Mouse (Mus musculus): Measurements from ENCODE around the gene Erlec1. TPM values are rescaled to one million over a fixed set of nuclear protein-coding genes. Genes with fewer than 3 reads are reported as not detected.

Erlec1 gene
- polyA plus RNA-seq, 1 experiment from 2014 or later: 11.4 TPM

GRCm38 (mm10) chr11:30943522-30943921, 10.6 kb downstream of the Erlec1 start:
- H3K36me3 ChIP-seq: peaks cover 65% of the 10 kb centered on the region
- H3K4me1 ChIP-seq: no peaks in the 10 kb centered on the region
- no peaks in the 10 kb centered on the region for H3K9me3 ChIP-seq
- WGBS: 97% methylated on average over 2 of the region's 2 CpGs
- no peaks in the 10 kb centered on the region for H3K27me3 ChIP-seq
- H3K9ac ChIP-seq (replicated peaks): no peak overlapping the region
- no peak overlapping the region for H3K4me2 ChIP-seq (replicated peaks)
- ATAC-seq (ENCODE audit: low FRiP score, low read depth): no peak
- no peak overlapping the region for H3K27ac ChIP-seq (replicated peaks)
- no peak overlapping the region for H3K4me3 ChIP-seq

GRCm38 (mm10) chr11:30928498-30928897, 25.6 kb downstream of the Erlec1 start:
- H3K4me3 ChIP-seq: no peak overlapping the region
- H3K4me2 ChIP-seq (replicated peaks): no peak overlapping the region
- H3K9me3 ChIP-seq: no peaks in the 10 kb centered on the region
- H3K36me3 ChIP-seq: peaks cover 37% of the 10 kb centered on the region
- 100% methylated on average over 1 of the region's 1 CpGs for whole genome bisulfite sequencing
- H3K27ac ChIP-seq (replicated peaks): no peak overlapping the region
- H3K4me1 ChIP-seq: no peaks in the 10 kb centered on the region
- no peak overlapping the region for H3K9ac ChIP-seq (replicated peaks)
- no peaks in the 10 kb centered on the region for H3K27me3 ChIP-seq
- no peak for ATAC-seq (ENCODE audit: low FRiP score, low read depth)

- ATAC-seq (ENCODE audit: low FRiP score, low read depth): no peak
- Histone ChIP-seq H3K4me1 (no peaks in the 10 kb centered on the region), H3K27me3 (no peaks in the 10 kb centered on the region), H3K9me3 (no peaks in the 10 kb centered on the region), H3K4me2 (replicated peaks) (no peak overlapping the region), H3K9ac (replicated peaks) (no peak overlapping the region), H3K4me3 (no peak overlapping the region), H3K36me3 (peaks cover 41% of the 10 kb centered on the region), H3K27ac (replicated peaks) (no peak overlapping the region)
These were observed 26.1 kb downstream of the Erlec1 start for GRCm38 (mm10) chr11:30928079-30928478.

- no peak overlapping the region for H3K4me3 ChIP-seq
- no peaks in the 10 kb centered on the region for H3K4me1 ChIP-seq
- WGBS: 89% methylated on average over 3 of the region's 3 CpGs
- no peaks in the 10 kb centered on the region for H3K27me3 ChIP-seq
- no peak overlapping the region for H3K9ac ChIP-seq (replicated peaks)
- no peak overlapping the region for H3K27ac ChIP-seq (replicated peaks)
- H3K9me3 ChIP-seq: no peaks in the 10 kb centered on the region
- no peak for ATAC-seq (ENCODE audit: low FRiP score, low read depth)
- peaks cover 32% of the 10 kb centered on the region for H3K36me3 ChIP-seq
- H3K4me2 ChIP-seq (replicated peaks): no peak overlapping the region
These were observed 30.9 kb downstream of the Erlec1 start for GRCm38 (mm10) chr11:30923283-30923682.

GRCm38 (mm10) chr11:30920641-30921040, 33.5 kb downstream of the Erlec1 start:
- no peaks in the 10 kb centered on the region for H3K4me1 ChIP-seq
- H3K27ac ChIP-seq (replicated peaks): no peak overlapping the region
- H3K9me3 ChIP-seq: no peaks in the 10 kb centered on the region
- H3K4me2 ChIP-seq (replicated peaks): no peak overlapping the region
- no peaks in the 10 kb centered on the region for H3K27me3 ChIP-seq
- no peak for ATAC-seq (ENCODE audit: low FRiP score, low read depth)
- peaks cover 19% of the 10 kb centered on the region for H3K36me3 ChIP-seq
- no peak overlapping the region for H3K9ac ChIP-seq (replicated peaks)
- no peak overlapping the region for H3K4me3 ChIP-seq
- WGBS: 60% methylated on average over 1 of the region's 1 CpGs

GRCm38 (mm10) chr11:30912311-30912710, 41.8 kb downstream of the Erlec1 start:
- ATAC-seq (ENCODE audit: low FRiP score, low read depth): no peak
- Histone ChIP-seq H3K9ac (replicated peaks) (no peak overlapping the region), H3K27ac (replicated peaks) (no peak overlapping the region), H3K27me3 (no peaks in the 10 kb centered on the region), H3K4me3 (no peak overlapping the region), H3K9me3 (no peaks in the 10 kb centered on the region), H3K4me2 (replicated peaks) (no peak overlapping the region), H3K36me3 (no peaks in the 10 kb centered on the region), H3K4me1 (no peaks in the 10 kb centered on the region)
- 96% methylated on average over 3 of the region's 3 CpGs for WGBS

- no peak for ATAC-seq (ENCODE audit: low FRiP score, low read depth)
- Histone ChIP-seq H3K27me3 (no peaks in the 10 kb centered on the region), H3K9me3 (no peaks in the 10 kb centered on the region), H3K27ac (replicated peaks) (no peak overlapping the region), H3K4me2 (replicated peaks) (no peak overlapping the region), H3K4me3 (no peak overlapping the region), H3K9ac (replicated peaks) (no peak overlapping the region), H3K4me1 (no peaks in the 10 kb centered on the region), H3K36me3 (no peaks in the 10 kb centered on the region)
These were observed 54.8 kb downstream of the Erlec1 start for GRCm38 (mm10) chr11:30899312-30899711.

GRCm38 (mm10) chr11:30896201-30896600, 57.9 kb downstream of the Erlec1 start:
- H3K36me3 ChIP-seq: no peaks in the 10 kb centered on the region
- no peaks in the 10 kb centered on the region for H3K9me3 ChIP-seq
- ATAC-seq (ENCODE audit: low FRiP score, low read depth): no peak
- no peak overlapping the region for H3K9ac ChIP-seq (replicated peaks)
- no peak overlapping the region for H3K27ac ChIP-seq (replicated peaks)
- no peak overlapping the region for H3K4me3 ChIP-seq
- 90% methylated on average over 1 of the region's 1 CpGs for WGBS
- H3K4me1 ChIP-seq: no peaks in the 10 kb centered on the region
- no peaks in the 10 kb centered on the region for H3K27me3 ChIP-seq
- H3K4me2 ChIP-seq (replicated peaks): no peak overlapping the region

- H3K4me1 ChIP-seq: 0 out of 2 replicates have a peak, but pooled peaks cover 2% of the 10 kb centered on the region
- no peaks in the 10 kb centered on the region for H3K36me3 ChIP-seq
- no peak for ATAC-seq (ENCODE audit: low FRiP score, low read depth)
- H3K4me3 ChIP-seq: no peak overlapping the region
- no peak overlapping the region for H3K4me2 ChIP-seq (replicated peaks)
- H3K27me3 ChIP-seq: no peaks in the 10 kb centered on the region
- no peak overlapping the region for H3K27ac ChIP-seq (replicated peaks)
- no peaks in the 10 kb centered on the region for H3K9me3 ChIP-seq
- WGBS: 87% methylated on average over 2 of the region's 2 CpGs
- H3K9ac ChIP-seq (replicated peaks): no peak overlapping the region
These were observed 66.0 kb downstream of the Erlec1 start for GRCm38 (mm10) chr11:30888153-30888552.

GRCm38 (mm10) chr11:30885171-30885871, 68.8 kb downstream of the Erlec1 start, which contains the start of the genes Gpr75 and Asb3:
Gene Gpr75, plus strand, starts transcription at chr11:30885358.
Gene Asb3, plus strand, starts transcription at chr11:30885416.
- H3K4me2 ChIP-seq (replicated peaks): peak within 1 kb of the TSS; percentile 78
- 3% methylated on average over 40 of the region's 41 CpGs for WGBS
- H3K4me3 ChIP-seq: peak within 1 kb of the TSS; percentile 53
- 0 out of 2 replicates have a peak, but pooled peaks cover 2% of the 10 kb centered on the region for H3K4me1 ChIP-seq
- peak; percentile 96 for ATAC-seq (ENCODE audit: low FRiP score, low read depth)
- H3K36me3 ChIP-seq: no peaks in the 10 kb centered on the region
- no peaks in the 10 kb centered on the region for H3K27me3 ChIP-seq
- H3K9me3 ChIP-seq: no peaks in the 10 kb centered on the region
- peak within 1 kb of the TSS; percentile 71 for H3K9ac ChIP-seq (replicated peaks)
- peak within 1 kb of the TSS; percentile 73 for H3K27ac ChIP-seq (replicated peaks)

Other genes with a start within 250 kb of the Erlec1 start
- gene Psme4, start 182.6 kb downstream of the Erlec1 start, polyA plus RNA-seq (2016; fragmentation: Nextera tagmentation; extraction: Ambion mirVana): 37.5 and 38.3 TPM in 2 replicates
- gene Gpr75, start 69.0 kb downstream of the Erlec1 start, polyA plus RNA-seq (2016; fragmentation: Nextera tagmentation; extraction: Ambion mirVana): 1.6 and 1.9 TPM in 2 replicates
- gene Asb3, start 68.9 kb downstream of the Erlec1 start, polyA plus RNA-seq (2016; fragmentation: Nextera tagmentation; extraction: Ambion mirVana): 30.1 and 31.4 TPM in 2 replicates
- gene Chac2, start 32.0 kb upstream of the Erlec1 start, polyA plus RNA-seq (2016; fragmentation: Nextera tagmentation; extraction: Ambion mirVana): 16.7 and 16.8 TPM in 2 replicates
- gene Gm17332, start 228.1 kb upstream of the Erlec1 start, polyA plus RNA-seq (2016; fragmentation: Nextera tagmentation; extraction: Ambion mirVana): not detected in 2 replicates